Mouse (Mus musculus) olfactory bulb, adult 2 months (tissue): Measurements from ENCODE around the gene Igdcc3.

Experiments used
- CTCF ChIP-seq: fragments of 200-500 bp; IDR thresholded peaks from 2 replicates; pipeline ENCODE4 v1.5.1; 2012; ENCODE audit warnings: low read depth, mild to moderate bottlenecking, low read length, moderate library complexity; ENCODE audit not compliant: insufficient read depth
- POLR2A ChIP-seq: fragments of 200-500 bp; IDR thresholded peaks from 2 replicates; pipeline ENCODE4 v1.6.1; 2012; ENCODE audit warnings: mild to moderate bottlenecking, low read depth, low read length, moderate library complexity; ENCODE audit not compliant: insufficient read depth

- no peak for TF ChIP-seq CTCF
- TF ChIP-seq POLR2A, result no peak
Measured at GRCm38 (mm10) chr9:65178336-65179213, 37.6 kb downstream of the Igdcc3 start.
